8 mouse cellular contexts compared by ENCODE assay signal in genomic region chr8:122574667-122575251, GRCm38 (mm10). TPM values are rescaled to one million over a fixed set of nuclear protein-coding genes. Genes with fewer than 3 reads are reported as not detected.
DNase-seq lines count a peak whose midpoint lies in the region; ATAC-seq lines count a peak whose summit lies in the region.

No protein-coding gene starts in this region.

- no peaks in the 10 kb centered on the region for H3K9me3 ChIP-seq in midbrain, embryonic 10.5 days (replicated peaks)
- H3K9me3 ChIP-seq in midbrain, embryonic 14.5 days (ENCODE audit: control insufficient read depth, low read length): no peaks in the 10 kb centered on the region
- no peaks in the 10 kb centered on the region for H3K9me3 ChIP-seq in forebrain, embryonic 15.5 days

- peak overlapping the region; percentile 66 for H3K4me3 ChIP-seq in midbrain, embryonic 10.5 days
- H3K4me3 ChIP-seq in midbrain, embryonic 14.5 days (replicated peaks; ENCODE audit: low read depth, low read length): no peak overlapping the region
- H3K4me3 ChIP-seq in forebrain, embryonic 15.5 days: no peak overlapping the region

- no peak for ATAC-seq in midbrain, embryonic 14.5 days (ENCODE audit: low FRiP score, low TSS enrichment)
- ATAC-seq in forebrain, embryonic 15.5 days (replicated peaks): no peak

- H3K27ac ChIP-seq in midbrain, embryonic 10.5 days (replicated peaks): no peak overlapping the region
- no peak overlapping the region for H3K27ac ChIP-seq in midbrain, embryonic 14.5 days (replicated peaks; ENCODE audit: low read depth, low read length)
- no peak overlapping the region for H3K27ac ChIP-seq in forebrain, embryonic 15.5 days (replicated peaks)

- H3K9ac ChIP-seq in midbrain, embryonic 14.5 days (replicated peaks; ENCODE audit: low read length): no peak overlapping the region
- no peak overlapping the region for H3K9ac ChIP-seq in forebrain, embryonic 15.5 days (replicated peaks)

- peaks cover 85% of the 10 kb centered on the region for H3K4me1 ChIP-seq in midbrain, embryonic 10.5 days
- peaks cover 21% of the 10 kb centered on the region for H3K4me1 ChIP-seq in midbrain, embryonic 14.5 days (ENCODE audit: control insufficient read depth, insufficient read depth, low read length)
- H3K4me1 ChIP-seq in forebrain, embryonic 15.5 days: peaks cover 34% of the 10 kb centered on the region

- H3K4me2 ChIP-seq in midbrain, embryonic 14.5 days (ENCODE audit: low read length): no peak overlapping the region
- peak overlapping the region; percentile 78; the same call in 1 of the 2 replicates for H3K4me2 ChIP-seq in forebrain, embryonic 15.5 days (replicated peaks)

- 51% methylated on average over 10 of the region's 10 CpGs for WGBS in midbrain, embryonic 10.5 days
- 63% methylated on average over 10 of the region's 10 CpGs for WGBS in midbrain, embryonic 14.5 days
- 65% methylated on average over 10 of the region's 10 CpGs for WGBS in forebrain, embryonic 15.5 days

- intact Hi-C loops in left cerebral cortex, postnatal 14 days (cut with DNase I): no loop called here

- no peak for DNase-seq in midbrain, embryonic 10.5 days (ENCODE audit: low spot score)
- DNase-seq in midbrain, embryonic 14.5 days: no peak
- DNase-seq in liver: peak; percentile 58
- peak; percentile 93 for DNase-seq in yolk sac, embryonic 10.5 days (ENCODE audit: low spot score)
- no peak for DNase-seq in right cerebral cortex, postnatal 36 days (ENCODE audit: low spot score in 2 of 2)
- DNase-seq in spleen, adult 12 weeks (ENCODE audit: low spot score): no peak
- DNase-seq in left cerebral cortex, postnatal 14 days (ENCODE audit: low spot score in 2 of 2): no peak

- peaks cover 56% of the 10 kb centered on the region for H3K36me3 ChIP-seq in midbrain, embryonic 10.5 days
- peaks cover 26% of the 10 kb centered on the region for H3K36me3 ChIP-seq in midbrain, embryonic 14.5 days (ENCODE audit: control insufficient read depth, insufficient read depth, low read length)
- H3K36me3 ChIP-seq in forebrain, embryonic 15.5 days: peaks cover 13% of the 10 kb centered on the region; the same call in 1 of the 2 replicates

- no peaks in the 10 kb centered on the region for H3K27me3 ChIP-seq in midbrain, embryonic 10.5 days (ENCODE audit: low read depth, poor library complexity, severe bottlenecking)
- no peaks in the 10 kb centered on the region for H3K27me3 ChIP-seq in midbrain, embryonic 14.5 days (ENCODE audit: control insufficient read depth, insufficient read depth, low read length)
- no peaks in the 10 kb centered on the region for H3K27me3 ChIP-seq in forebrain, embryonic 15.5 days

RNA-seq across cellular contexts. Expression of gene Aprt, which starts 1.9 kb away (rescaled TPM):
- polyA plus RNA-seq in midbrain, embryonic 10.5 days (2016; fragmentation: Nextera tagmentation; extraction: Ambion mirVana): 241 and 278 TPM in 2 replicates
- polyA plus RNA-seq in midbrain, embryonic 14.5 days (2014; fragmentation: Nextera tagmentation; extraction: Ambion mirVana): 146 and 161 TPM in 2 replicates
- polyA plus RNA-seq in forebrain, embryonic 15.5 days (2015; fragmentation: Nextera tagmentation; extraction: Ambion mirVana): 187 TPM in 2 replicates
- total RNA-seq in left cerebral cortex, postnatal 14 days (2021): 10 to 100 TPM; 73.7 to 81.1 TPM

RNA-seq across cellular contexts. Expression of gene Cdt1, which starts 6.9 kb away (rescaled TPM):
- 63.2 and 70.9 TPM in 2 replicates for polyA plus RNA-seq in midbrain, embryonic 10.5 days (2016; fragmentation: Nextera tagmentation; extraction: Ambion mirVana)
- 5.9 and 7.6 TPM in 2 replicates for polyA plus RNA-seq in midbrain, embryonic 14.5 days (2014; fragmentation: Nextera tagmentation; extraction: Ambion mirVana)
- polyA plus RNA-seq in forebrain, embryonic 15.5 days (2015; fragmentation: Nextera tagmentation; extraction: Ambion mirVana): 14.6 and 16.3 TPM in 2 replicates
- total RNA-seq in left cerebral cortex, postnatal 14 days (2021): 1 to 10 TPM; 2.2 to 3.5 TPM

RNA-seq across cellular contexts. Expression of gene Piezo1, which starts 23.6 kb away (rescaled TPM):
- 5.8 and 8.2 TPM in 2 replicates for polyA plus RNA-seq in midbrain, embryonic 10.5 days (2016; fragmentation: Nextera tagmentation; extraction: Ambion mirVana)
- 1.0 and 4.6 TPM in 2 replicates for polyA plus RNA-seq in midbrain, embryonic 14.5 days (2014; fragmentation: Nextera tagmentation; extraction: Ambion mirVana)
- 2.1 and 2.6 TPM in 2 replicates for polyA plus RNA-seq in forebrain, embryonic 15.5 days (2015; fragmentation: Nextera tagmentation; extraction: Ambion mirVana)
- 10 to 100 TPM; 10.1 to 12.2 TPM for total RNA-seq in left cerebral cortex, postnatal 14 days (2021)

RNA-seq across cellular contexts. Expression of gene Galns, which starts 36.5 kb away (rescaled TPM):
- 6.6 and 7.7 TPM in 2 replicates for polyA plus RNA-seq in midbrain, embryonic 10.5 days (2016; fragmentation: Nextera tagmentation; extraction: Ambion mirVana)
- polyA plus RNA-seq in midbrain, embryonic 14.5 days (2014; fragmentation: Nextera tagmentation; extraction: Ambion mirVana): 5.5 and 6.3 TPM in 2 replicates
- polyA plus RNA-seq in forebrain, embryonic 15.5 days (2015; fragmentation: Nextera tagmentation; extraction: Ambion mirVana): 4.4 and 4.5 TPM in 2 replicates
- total RNA-seq in left cerebral cortex, postnatal 14 days (2021): 10 to 100 TPM in 1 of 2 experiments, 1 to 10 TPM in 1; 9.7 to 10.3 TPM

RNA-seq across cellular contexts. Expression of gene Trappc2l, which starts 36.7 kb away (rescaled TPM):
- polyA plus RNA-seq in midbrain, embryonic 10.5 days (2016; fragmentation: Nextera tagmentation; extraction: Ambion mirVana): 51.0 and 61.2 TPM in 2 replicates
- 107 and 158 TPM in 2 replicates for polyA plus RNA-seq in midbrain, embryonic 14.5 days (2014; fragmentation: Nextera tagmentation; extraction: Ambion mirVana)
- 80.4 and 87.9 TPM in 2 replicates for polyA plus RNA-seq in forebrain, embryonic 15.5 days (2015; fragmentation: Nextera tagmentation; extraction: Ambion mirVana)
- total RNA-seq in left cerebral cortex, postnatal 14 days (2021): 10 to 100 TPM; 84.2 to 85.9 TPM

Comparison
In these comparisons a context has a peak if more than half of its experiments do, and no peak if none do; other contexts are left out.
1. DNase-seq: peak in liver (single experiment) and yolk sac, embryonic 10.5 days (single experiment); none in midbrain, embryonic 10.5 days (single experiment), midbrain, embryonic 14.5 days (single experiment), right cerebral cortex, postnatal 36 days (0 of 2), spleen, adult 12 weeks (single experiment) and left cerebral cortex, postnatal 14 days (0 of 2).